Mouse (Mus musculus): ENCODE measurements around the gene Mapre3. TPM values are rescaled to one million over a fixed set of nuclear protein-coding genes. Genes with fewer than 3 reads are reported as not detected.

Gene Mapre3
- polyA plus RNA-seq (2017; shearing (Covaris generic)) = 1 to 10 TPM; 2.5 to 2.7 TPM

DNA sequence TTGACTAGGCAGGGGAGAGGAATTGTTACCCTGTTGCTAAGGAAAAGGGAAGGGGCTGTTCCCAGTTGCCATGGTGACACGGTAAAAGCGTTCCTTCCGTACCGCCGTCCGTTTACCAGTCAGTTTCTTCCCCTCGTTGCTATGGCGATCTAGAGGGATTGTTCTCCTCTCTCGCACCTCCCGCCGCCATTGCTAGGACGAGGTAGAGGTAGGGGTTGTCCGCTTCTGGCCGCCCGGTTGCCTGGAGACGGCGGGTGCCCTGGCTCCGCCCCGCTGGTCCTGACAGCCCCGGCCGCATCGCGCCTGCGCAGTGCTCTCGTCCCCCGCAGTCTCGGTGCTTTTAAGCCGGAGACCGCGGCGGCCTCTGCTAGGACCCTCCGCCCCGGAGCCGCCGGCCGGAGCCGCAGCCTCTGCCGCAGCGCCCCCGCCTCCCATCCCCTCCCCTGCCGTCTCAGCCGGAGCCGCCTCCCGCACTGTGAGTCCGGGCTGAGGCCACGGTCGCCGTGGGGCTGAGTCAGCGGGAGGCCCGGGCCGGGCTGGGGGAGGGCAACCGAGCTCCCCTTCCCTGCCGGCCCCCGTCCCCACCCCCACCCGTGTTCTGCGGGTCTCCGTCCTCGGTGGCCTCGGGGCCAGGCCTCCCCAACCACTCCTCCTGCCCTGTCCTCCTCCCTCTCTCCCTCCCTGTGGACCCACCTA is at the start of gene Mapre3:
TSS of gene Mapre3 (plus strand) at position 218 of the 696 bp plus-strand sequence.
- peak; percentile 84 for ATAC-seq

DNA sequence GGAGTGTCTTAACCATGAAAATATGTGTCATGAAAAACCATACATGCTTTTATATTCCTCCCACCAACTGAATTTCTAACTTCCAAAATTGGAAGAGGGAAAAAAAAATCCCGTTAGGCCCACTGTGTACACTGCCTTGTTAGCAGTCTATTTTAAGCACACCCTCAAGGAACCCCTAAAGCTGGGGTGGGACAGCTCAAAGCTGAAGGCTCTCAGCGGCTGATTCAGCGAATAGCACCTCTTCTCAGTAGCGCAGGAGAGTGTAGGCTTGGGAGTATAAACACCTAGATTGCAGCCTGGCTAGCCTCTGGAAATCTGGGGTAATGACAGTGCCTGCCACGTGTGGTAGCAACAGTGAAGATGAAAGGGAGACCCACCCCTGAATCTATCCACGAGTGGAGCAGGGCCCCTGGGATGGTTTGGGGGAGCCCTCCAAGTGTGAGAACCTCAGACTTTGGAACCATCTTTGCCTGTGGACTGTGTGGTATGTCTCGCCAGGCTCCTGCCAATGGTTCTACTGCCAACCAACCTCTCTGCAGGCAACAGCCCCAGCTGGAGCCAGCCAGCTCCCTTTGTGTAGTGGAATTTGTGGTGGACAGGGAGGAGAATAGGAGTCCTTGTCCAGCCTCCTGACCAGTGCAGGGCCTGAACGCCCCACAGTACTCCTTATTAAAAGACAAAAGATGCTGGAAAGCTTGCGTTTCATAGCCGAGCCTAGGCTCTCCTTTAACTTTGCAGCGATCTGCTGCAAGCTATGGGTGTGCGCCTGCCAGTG is 48.7 kb upstream of the Mapre3 start:
- ATAC-seq = no peak

DNA sequence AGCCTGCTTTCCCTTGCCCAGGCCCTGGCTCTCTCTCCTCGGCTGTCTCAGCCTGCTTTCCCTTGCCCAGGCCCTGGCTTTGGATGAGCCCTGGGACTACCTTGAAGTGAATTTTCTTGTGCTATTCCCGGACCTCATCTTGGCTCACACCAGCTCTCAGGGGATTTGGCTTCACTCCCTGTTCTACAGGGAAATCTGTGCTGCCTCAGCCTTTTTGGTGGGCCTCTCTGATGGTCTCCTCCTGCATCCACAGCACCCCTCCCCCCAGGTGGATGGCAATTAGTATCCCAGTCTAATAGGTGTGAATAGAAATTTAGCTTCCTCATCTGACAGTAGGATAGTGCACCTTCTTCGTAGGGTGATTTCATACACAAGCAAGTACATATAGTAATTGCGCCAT is 46.4 kb upstream of the Mapre3 start:
- no peak for ATAC-seq

DNA sequence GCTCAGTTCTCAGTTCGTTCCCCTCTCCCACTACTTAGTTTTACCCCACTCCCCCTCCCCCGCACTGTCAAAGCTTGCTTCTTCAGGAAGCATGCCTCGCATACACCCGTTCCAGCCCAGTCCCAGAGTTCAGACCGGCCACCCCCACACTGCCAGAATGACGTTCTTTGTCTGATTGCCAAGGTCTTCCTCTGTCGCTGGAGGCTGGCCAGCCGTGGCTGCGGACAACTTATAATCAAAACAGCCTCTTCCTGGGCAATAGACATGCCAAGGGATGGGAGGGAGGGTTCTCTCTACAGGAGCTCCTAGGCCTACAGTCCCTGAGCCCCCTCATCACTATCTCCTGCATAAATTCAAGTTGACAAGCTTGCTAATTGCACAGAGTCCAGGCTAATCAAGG is 45.8 kb upstream of the Mapre3 start:
- ATAC-seq = no peak

DNA sequence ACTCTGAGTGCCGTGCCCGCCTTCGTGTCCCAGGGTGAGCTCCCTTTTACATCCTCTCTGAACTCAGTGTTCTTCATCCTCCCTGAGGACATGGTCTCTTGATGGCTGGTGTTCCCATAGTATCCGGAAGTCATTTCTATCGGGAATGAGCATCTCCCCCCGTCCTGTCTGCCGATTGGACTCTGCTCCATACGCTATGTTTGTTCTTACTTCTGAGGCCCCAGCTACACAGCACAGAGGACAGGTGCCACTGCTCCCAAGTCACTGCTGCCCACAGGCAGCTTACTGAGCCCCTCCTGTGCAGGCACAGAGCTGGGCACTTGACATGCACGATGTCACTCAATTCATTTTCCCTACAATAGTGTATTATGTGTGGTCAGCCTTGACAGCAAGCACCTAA is 45.4 kb upstream of the Mapre3 start:
- ATAC-seq = no peak

DNA sequence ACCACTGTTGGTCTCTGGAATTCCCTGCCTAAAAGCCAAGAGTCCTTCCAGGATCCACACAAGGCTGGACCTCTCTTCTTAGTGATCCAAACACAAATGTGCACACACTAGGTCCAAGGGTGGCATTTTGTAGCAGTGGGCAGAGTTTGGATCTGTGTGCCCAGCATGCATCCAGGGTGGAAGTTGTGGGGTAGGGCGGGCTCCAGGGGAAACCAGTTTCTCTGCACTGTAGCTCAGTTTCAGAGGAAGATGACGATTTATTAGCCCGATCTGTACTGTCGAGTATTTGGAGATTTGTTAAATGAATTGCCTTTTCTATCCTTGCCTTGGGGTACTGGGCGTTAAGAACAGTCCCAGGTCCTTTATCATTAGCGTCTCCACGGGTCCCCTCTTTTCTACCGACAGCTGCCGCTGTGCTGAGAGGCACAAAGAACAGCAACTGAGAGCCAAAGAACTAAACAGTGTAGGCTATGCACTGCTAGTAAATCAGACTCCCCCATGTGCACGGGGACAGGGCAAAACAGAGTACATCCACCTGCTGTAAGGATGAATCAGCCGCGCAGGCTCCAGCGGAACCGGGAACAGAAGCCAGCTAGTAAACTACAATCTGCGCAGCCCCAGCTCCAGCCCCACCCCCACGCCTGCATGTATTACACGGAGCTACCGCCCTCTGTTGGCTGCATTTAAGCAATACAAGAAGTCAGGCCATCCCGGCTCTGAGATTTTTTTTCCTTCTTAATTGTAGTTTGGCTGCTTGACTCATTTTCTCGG is 39.7 kb upstream of the Mapre3 start:
- peak; percentile 49 for ATAC-seq

DNA sequence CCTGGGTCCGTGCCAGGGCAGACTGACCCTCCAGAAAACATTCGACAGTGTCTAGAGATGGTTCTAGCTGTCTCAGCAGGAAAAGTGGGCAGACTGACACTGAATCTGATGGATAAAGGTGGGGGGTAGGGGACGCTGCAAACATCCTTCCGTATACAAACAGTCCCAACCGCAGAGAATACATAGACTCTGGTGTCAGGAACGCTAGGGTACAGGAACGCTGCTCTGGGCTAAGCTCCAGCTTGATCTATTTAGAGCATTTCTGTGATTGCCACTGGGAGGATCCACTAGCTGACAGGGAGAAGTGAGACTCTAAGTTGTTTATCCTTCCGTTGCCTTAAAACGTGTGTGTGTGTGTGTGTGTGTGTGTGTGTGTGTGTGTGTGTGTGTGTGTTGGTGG is 33.7 kb upstream of the Mapre3 start:
- no peak for ATAC-seq

DNA sequence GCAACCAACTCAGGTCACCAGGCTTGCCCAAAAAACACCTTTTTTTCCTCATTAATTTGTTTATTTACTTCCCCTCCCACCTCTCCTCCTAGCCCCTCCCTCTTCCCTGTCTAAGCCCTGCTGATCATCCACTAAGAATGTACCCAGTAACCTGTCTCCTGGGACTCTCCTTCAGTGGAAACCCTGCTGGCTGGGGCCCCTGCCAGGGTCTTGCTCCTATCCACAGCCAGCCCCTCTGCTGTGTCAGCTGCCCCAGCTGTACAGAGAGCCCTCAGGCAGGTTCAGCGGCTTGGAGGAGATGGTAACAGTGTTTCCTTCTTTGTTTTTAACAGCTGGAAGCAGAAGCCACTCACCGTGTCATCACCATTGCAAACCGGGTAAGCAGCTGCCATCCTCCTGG is 33.3 kb upstream of the Mapre3 start:
- no peak for ATAC-seq

DNA sequence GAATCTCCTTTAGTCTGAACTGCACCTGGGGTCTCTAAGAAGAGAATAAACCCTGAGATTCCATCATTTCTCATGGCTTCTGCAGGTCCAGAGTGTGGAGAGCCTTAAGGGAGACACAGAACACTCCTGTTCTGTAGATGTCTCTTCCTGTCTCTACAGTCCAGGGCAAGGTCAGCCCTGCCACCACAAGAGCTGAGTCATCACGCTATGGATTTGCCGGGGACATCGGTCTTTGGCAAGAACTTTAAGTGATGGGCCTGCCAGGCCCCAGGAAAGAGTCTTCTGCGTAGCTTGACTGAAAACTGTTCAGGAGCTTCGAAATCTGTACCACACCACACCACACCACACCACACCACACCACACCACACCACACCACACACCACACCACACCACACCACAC is 27.1 kb upstream of the Mapre3 start:
- no peak for ATAC-seq

DNA sequence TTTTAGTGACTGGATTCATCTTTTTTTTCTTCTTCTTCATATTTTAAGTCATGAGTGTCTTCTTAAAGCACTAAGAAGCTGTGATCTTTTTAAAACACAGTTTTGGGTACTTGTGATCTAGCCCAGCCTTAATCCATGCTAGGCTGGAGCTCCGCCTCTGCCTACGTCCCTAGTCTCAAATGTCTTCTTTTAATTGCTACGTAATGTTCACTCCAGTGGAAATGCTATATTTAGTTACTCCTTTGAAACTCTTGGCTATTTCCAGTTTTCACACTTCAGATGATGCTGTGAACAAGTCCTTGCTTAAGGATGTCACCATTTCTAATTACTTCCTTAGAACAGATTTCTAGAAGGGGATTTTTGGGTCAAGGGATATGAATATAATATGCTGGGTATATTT is 24.4 kb upstream of the Mapre3 start:
- ATAC-seq = no peak

DNA sequence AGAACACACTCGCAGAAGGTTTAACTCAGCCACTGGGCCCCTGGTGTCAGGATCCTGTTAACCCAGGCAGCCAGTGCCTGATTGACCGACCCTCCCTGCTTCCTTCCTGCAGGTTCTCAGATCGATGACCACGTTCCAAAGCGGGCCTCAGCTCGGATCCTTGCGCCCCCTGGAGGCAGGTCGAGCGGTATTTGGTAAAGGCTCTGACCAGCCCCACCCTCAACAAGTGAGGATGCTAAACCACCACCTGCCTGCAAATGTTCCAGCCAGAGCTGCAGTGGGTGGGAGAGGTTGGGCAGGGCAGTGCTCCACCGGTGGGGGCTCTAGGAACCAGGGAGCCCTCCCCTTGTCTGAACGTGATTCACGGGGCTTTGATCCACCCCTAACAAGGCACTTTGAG is 18.3 kb upstream of the Mapre3 start:
- ATAC-seq = no peak

DNA sequence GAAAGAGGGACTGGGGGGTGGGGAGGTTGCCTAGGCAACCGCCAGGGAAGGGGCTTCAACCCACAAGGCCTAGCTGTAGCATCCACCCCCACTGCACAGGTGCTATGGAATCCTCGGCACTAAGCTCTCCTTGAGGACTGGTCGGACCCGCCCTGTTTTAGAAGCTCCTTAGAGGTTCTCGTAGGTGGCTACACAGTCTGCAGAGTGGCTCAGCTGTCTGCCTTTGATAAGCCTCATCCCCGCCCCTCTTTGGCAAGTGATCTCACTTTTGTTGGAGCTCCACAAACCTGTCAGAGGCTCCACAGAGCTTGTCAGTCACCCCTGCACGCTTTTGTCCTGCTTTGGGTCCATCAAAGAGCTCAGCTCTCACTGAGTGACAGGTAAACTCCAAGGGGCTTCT is 17.0 kb upstream of the Mapre3 start:
- ATAC-seq = no peak

DNA sequence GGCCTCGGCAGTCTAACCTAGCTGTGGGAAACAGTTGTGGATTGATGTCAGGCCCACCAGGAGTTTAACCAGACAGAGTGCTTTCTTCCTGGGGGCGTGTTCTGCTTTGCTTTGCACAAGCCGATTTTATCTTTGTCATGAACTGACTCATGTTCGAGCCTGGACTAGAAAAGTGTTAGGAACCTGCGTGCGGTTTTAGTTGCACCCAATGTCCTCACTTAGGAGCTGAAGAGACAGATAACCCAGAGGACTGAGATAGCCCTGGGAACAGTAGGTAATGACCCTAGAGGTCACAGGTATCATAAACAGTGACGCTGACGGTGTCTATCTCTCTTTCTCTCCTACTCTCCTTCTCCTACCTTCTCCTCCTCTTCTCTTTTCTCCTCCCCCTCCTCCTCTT is 16.5 kb upstream of the Mapre3 start:
- ATAC-seq = no peak

DNA sequence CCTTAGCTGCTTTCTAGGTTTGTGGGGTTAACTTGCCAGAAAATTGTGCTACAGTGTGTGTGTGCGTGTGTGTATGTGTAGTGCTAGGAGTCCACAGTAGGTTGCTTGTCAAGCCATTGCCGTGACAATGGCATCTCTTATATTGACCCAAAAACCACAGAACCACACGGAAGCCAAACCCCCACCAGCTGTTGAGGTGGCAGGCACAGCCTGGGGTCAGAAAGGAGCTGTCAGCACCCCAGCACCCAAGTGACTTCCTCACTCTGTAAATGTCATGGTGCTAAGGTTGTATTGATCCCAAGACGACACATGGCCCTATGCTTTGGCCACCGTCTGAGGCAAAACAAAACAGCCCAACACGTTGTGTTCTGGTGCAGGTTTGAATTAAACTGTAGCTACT is 15.5 kb upstream of the Mapre3 start:
- no peak for ATAC-seq

DNA sequence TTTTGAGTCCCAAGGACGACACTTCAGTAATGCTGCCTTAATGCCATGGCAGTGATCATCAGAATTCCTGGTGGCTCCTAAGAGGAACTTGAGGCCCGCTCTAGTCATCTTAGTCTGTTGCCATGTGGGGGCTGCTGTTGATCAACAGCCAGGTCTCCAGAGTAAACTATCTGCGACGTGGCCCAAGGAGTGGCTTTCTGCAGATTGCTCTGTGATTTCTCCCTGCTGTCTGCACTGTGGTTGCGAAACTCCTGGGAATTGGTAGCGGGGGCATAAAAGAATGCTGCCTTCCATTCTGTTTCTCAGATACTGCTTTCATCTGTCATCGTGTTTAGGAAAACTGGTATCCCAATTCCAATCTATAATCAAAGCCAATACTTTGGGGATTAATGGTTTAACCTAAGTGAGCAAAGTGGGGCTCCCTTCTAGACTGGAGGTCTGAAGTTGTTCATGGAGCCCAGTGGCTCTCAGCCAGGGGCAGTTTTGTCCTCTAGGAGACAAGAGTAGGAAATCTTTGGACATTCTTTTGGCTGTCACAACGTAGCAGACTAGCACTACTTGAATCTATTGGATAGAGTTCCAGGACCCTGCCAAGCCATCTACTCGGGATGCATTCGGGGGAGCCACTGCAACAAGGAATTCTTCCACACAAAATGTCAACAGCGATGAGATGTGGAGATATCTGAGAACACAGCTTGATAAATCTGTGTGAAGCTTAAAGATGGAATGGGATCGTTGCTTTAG is 11.5 kb upstream of the Mapre3 start:
- ATAC-seq = no peak

DNA sequence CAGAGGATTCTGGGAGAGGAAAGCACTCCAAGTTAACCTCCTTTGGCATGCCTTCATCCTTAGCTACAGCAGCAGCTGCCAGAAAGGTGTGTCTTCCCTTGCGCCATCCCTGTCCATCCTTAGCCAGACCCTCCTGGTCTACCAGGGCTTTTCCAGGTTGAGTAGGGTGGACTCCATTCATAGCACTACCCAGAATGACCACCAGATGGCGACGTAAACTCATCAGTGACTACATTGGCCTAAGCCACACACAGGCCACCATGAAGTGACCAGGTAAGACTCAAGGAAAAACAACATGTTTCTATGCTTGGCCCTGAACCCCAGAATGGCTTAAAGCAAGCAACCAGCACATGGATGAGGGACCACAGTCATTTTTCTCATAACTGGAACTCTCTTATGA is 8.3 kb upstream of the Mapre3 start:
- peak; percentile 54 for ATAC-seq

DNA sequence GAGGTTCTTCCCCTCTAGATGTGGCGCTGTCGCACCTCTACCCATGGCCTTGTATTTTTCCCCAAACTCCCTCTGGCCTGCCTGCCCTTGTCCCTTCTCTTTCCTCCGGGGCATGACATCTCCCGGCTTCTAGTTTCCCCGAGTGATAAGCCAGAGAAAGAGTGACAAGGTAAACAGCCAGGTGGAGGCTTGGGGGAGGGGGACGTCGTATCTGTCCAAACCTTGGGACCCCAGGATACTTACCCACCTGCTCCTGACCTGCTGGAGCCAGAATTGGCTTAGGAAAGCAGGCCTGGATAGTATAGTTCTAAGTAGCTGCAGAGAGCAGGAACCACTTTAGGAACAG is 652 bp downstream of the Mapre3 start:
- no peak for ATAC-seq

DNA sequence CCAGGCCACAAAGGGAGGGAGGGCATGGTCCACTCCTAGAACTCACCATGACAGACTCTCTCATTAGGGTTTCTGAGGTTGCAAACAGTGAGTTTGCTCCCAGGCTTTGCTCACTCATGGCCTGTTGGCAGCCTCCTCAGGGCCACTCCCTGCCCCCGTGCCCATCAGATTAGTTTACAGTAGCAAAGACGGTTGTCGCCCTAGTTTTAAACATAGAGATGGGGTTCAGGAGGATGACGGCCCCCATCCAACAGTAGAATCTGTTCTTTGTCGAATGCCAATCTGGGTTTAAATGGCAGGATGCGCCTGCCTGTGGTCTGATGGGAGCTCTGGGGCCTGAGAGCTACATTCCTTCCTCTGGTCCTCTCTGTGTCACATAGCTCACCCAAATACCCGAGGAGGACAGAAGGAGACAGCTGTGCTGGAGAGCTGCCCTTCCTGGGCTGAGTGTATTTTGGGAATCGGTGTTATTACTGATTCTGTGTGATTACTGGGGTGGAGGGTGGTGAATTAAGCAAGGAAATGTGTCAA is 1.9 kb downstream of the Mapre3 start:
- ATAC-seq = no peak

DNA sequence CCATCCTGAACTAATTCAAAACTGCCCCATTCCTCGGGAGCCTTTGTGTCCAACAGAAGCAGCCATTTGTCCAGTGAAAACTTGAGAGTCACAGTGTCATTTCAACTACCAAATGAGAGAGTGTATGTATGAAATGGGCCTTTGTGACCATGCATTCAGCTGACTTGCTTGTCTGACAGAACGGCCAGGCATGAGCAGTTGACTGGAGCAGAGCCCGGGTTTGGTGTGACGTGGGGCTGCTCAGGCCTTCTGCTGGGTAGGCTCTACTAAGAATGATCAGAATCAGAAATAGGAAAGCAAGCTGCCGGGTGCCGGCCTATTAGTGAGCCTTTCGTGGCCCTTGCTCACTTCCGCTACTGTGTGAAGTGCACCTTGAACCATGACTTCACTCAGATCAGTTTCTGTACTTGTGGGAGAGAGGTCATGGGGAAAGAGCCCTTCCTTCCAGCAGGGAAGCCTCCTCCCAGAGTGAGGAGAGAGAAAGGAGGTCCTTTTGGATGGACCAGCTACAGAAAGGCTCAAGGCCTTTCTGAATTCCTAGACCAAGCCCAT is 4.4 kb downstream of the Mapre3 start:
- no peak for ATAC-seq

DNA sequence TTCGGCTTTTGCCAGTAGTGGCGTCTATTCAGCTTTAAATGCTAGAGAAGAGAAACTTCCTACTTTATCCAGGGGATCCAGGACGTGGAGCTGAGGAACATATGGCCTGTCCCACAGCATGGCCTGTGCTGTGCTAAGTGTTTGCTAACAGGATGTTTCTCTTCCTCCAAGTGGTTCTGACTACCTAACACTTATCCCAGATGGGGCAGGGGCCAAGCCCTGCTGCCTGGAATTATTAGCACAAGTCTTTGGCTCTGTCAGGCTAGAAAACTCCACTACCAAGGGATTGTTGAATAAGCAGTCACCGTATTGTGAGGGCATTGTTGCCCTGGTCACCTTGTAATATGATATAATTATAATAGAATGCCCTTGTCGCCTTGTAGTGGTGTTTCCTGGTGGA is 8.2 kb downstream of the Mapre3 start:
- no peak for ATAC-seq

DNA sequence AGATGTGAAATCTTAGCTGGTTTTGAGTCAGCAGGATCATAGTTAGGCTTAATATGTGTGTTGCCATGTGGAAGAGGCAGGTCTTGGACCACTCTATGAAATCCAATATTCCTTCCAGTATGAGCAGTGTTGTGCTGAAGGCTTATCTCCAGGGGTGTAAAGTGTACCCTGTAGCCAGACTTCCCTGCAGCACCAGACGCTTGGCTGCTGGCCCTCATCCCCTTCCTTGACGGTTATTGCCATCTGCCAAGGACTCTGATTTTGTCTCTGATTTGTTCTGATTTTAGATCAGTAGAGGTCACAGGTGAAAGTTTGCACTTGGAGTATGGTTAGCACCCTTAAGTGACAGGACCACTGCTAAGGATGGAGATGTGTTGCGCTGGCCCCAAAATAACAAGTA is 8.7 kb downstream of the Mapre3 start:
- ATAC-seq = no peak

All from activated CD4-positive, CD25-positive, alpha-beta regulatory T cell, adult 4 months (primary cell).